Mouse (Mus musculus): ENCODE data around the gene Il17rb. TPM values are rescaled to one million over a fixed set of nuclear protein-coding genes. Genes with fewer than 3 reads are reported as not detected.

Il17rb gene
- total RNA-seq (2021) (1 to 10 TPM; 1.8 to 3.2 TPM), polyA plus RNA-seq (2012; rRNA removed) (1.1 TPM in 2 replicates)
- long read RNA-seq, partial matches to known transcripts: 0 of 3 reads
- long read RNA-seq, other reads (novel, unspliced or antisense): 0 of 3 reads

DNA sequence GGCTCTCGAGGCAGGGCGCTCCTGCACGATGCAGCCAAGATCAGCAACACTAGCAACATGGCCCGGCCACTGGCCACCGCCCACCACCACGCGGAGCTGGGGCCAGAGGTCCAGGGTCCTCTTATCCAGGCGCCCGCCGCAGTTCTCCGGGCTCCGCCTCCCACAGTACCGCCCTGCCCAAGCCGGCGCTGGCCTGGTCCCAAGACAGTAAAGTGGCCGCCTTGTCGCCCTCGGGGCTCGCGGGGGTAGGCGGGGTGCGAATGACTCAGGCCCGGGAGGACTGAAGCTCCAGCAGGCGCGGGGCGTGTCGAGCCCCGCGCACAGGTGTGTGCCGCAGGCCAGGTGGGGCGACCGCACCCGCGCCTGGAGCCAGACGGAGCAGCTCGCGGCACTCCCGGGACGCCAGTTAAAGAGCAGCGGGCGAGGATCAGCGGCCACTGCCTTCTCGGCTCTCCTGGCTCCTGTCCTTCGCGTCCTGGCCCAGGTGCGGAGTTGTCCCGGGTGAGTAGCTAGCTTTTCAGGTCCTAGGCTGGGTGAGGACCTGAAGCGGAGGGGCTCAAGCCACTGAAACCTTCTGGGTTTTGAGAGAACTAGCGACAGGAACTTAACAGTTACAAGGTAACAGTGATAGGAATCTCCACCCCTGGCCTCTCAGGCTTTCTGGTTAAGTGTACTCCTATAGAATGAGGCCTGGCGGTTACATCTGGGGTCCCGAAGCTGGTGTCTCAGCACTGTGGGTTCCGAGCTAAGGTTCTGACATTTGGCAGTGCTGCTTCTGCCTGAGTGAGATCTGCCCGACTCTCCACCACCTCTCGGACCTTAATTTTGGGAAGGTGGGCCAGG, at the start of gene Il17rb, which contains the start of gene Chdh:
Il17rb (minus strand) TSS at position 164 of the 843 bp plus-strand sequence.
Chdh (plus strand) TSS at position 291 of the 843 bp plus-strand sequence.
- DNase-seq: peak; percentile 85

DNA sequence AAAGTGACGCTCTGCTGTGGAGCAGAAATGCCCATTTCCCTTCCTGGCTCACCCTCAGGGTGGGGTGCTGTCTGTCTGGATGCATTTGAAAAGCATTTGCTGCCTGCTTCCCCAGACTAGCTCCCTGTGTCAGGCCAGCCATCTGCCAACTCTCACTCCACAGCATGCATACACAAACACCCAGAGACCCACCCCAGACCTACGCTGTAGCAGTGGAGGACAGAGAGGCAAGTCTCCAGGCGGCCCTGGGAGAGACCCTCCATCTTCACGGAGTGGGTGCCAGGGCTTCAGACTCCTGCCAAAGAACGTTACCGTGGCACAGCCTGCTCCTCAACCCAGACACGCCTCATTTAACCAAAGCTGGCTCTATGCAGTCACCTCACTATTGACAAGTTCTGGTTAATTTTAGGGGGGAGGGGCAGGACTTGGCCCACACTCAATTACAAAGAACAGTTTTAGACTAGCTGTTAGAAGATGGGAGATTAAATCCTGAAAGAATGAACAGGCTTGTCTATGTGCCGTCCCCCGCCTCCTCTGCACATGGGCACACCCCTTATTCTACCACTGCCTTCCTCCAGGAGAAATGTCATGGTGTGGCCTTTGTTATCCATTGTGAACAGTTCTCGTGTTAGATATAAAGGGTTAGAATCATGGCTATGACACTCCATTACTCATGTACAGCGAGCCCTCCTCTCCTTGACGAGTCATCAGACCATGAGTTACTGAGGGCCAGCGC, 47.5 kb upstream of the Il17rb start:
- DNase-seq: peak; percentile 12

DNA sequence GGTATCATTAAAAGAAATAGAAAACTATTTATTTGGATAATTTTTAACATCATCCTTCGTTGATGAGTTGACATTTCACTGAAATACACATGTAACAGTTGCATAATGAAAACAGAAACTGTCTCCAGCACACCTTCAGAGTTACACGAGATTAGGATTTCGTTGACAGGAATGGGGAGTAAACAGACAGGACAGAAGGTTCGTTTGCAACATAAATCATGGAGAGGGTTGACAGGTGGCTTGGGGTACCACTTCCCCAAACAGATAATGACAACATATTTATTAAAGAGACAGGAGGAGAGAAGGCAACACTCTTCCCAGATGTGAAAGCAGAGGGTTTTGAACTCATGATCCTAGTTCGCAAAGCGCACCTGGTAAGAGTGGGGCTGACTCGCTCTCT, 46.2 kb upstream of the Il17rb start:
- no peak for DNase-seq

DNA sequence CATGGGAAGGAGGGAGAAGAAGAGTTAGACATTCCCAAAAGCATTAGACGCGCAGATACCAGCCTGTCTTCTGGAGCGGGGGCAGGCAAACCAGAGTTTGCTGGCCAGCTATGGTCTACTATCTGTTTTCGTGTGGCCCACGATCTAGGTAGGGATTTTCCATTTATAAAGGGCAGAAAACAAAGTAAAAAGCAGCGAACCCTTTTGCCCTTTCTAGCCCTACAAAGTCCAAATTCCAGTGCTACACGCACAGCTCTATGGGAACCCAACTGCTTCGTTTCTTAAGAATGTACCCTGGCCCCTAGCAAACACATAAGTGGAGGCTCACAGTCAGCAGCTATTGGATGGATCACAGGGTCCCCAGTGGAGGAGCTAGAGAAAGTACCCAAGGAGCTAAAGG, 41.6 kb upstream of the Il17rb start:
- DNase-seq: no peak

DNA sequence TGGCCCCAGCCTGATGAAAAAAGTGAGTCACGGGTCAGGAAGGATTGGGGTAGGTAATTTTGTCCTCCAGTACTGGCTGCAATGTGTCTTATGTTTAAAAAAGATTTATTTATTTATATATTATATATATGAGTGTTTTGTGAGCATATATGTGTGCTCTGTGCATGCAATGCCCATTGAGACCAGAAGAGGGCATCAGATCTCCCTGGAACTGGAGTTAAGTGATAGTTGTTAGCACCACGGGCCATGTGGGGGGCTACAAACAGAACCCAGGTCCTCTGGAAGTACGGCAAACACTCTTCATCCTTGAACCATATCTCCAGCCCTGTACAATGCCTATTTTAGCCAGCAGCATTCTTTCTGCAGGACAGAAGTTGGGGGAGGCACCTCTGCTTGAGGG, 39.4 kb upstream of the Il17rb start:
- no peak for DNase-seq

DNA sequence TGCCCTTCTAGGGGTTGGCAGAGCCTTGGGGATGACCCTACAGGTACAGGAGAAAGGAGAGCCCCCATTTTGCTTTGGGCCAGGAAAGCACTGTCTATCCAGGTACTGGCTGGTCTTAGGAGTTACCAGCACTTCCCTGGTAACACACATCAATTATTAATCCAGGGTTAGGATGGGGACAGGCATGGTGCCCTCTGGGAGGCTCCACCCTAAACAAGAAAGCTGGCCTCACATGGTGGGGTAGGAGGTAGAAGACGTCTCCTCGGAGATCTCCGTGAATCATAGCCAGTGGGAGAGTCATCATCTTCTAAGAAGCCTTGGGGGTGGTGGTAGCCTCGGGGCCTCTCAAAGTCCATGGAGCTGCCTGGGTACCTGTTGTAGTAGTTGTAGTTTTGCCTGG, 38.3 kb upstream of the Il17rb start:
- no peak for DNase-seq

DNA sequence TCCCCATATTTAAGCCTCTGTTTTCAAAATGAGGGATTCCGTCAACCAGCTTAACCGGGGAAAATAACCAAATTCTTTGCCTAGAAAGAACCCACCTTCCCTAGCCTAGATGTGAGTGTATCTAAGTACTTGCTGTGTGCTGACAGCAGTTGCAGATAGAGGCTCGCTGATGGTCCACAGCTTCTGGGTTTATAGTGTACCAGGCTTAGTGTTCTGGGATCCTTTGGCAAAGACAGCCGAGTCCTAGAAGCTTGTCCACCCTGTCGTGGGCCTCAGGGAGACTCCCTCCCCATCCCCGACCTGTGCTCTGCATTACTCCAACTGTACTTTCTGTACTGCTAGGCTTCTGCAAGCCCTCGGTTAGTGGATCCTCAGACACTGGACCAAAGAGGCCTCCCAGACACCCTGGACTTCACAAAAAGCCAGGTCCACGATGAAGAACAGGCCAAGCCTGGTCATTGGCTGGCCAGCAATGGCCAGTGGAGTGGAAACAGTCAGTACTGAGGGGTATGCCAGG, 37.1 kb upstream of the Il17rb start:
- DNase-seq: no peak

DNA sequence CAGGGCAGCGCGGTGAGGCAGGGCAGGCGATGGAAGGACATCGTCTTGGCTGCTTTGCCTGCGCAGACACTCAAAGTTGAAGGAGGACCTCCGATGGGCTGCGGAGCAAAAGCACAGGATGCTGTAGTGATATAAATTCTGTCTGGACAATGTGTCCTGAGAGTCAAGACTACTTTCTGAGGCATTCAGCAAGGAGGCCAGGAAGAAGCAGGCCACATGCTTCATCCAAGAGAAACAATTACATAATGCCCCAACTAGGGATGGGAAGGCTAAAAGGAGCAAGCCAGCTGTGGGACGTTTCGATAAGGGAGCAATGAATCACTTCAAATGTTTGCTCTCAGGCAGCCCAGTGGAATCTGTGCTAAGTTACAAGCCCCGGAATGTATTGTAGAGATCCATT, 36.5 kb upstream of the Il17rb start:
- peak; percentile 15 for DNase-seq

DNA sequence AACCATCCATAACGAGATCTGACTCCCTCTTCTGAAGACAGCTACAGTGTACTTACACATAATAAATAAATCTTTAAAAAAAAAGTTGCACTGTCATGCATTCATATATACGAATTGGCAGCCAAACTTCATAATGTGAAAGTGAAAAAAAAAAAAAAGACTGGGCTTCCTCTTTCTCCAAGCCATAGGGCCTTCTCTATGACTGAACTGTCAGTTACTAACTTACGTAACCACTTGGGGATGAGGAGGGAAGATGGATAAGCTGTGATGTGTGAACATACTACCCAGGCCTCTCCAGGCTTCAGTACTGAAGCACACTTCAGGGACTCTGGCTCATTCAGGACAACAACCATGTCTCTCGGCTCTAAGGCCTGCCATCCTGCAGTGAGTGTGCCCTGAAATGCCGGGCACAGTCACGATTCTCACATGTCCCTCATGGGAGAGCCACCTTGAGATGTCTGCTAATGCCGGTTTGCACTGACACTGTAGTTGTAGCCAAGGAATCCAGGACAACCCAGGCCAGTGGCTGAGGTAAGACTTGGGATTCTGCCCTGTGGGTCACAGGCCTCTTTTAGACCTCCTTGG, 34.8 kb upstream of the Il17rb start:
- no peak for DNase-seq

DNA sequence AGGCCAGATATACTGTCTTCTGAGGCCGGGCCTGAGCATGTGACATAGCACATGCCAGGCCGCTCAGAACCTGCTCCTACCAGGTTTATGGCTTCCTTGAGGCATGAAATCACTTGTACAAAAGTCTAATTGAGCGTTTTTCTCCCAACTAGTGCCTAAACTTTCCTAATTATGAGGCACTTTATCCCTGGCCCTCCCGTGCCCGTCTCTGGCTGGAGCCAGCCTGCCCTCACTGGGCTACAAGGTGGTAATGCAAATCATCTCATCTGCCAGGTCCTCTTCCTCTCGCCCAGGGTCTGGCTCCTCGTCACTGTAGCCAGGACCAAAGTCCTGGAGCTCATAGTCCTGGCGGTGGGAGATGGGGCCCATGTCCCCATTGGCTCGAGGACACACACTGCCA, 33.1 kb upstream of the Il17rb start:
- no peak for DNase-seq

DNA sequence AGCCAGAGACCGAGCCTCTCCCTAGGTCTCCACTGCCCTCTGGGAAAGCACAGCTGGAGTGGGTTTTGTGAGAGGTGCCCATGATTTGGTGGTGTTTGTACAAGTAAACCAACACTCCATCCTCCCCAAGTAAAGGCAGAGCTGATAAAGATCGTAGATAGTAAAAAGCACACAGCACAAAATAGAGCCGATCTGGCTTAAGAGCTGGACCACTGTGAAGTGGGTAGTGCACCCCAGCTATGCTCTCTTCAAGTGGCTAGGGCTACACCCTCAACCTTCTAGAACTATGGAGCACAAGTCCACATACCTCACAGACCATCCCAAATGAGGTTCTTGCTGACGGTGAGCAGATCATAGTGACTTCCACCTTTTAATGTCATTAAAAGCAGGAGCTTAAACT, 30.7 kb upstream of the Il17rb start:
- DNase-seq: no peak

DNA sequence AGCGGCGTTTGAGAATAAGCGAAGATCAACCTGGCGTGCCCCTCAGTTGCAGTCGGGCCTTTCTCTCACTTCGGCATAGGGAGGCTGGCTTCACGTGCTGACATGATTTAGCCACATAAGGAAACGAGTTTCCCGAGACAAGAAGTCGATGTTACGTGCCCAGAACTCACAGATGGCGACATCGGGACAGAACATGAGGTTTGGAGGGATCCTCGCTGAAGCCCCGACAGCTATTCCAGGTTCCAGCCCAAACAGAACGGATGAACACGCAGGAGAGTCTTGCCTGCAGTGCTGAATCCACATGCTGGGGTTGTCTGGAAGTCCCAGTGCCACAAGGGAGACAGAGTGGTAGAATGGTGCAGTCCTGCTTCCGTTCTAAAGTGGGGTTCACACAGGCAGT, 29.7 kb upstream of the Il17rb start:
- no peak for DNase-seq

DNA sequence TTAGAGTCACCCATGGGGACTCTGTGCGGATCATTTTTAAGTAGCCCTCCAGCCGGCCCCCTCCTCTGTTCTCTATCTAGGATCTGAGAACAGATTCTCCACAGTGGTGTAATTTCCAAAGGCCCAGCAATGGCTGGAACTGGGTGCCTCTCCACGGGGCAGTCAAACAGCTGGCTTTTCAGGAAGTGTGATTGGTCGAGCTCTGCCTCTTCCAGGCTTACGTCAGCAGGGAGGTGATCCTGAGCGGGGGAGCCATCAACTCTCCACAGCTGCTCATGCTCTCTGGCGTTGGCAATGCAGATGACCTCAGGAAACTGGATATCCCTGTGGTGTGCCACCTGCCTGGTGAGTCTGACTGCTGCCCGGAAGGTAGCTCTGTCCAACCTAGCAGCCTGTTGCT, 24.7 kb upstream of the Il17rb start:
- DNase-seq: no peak

DNA sequence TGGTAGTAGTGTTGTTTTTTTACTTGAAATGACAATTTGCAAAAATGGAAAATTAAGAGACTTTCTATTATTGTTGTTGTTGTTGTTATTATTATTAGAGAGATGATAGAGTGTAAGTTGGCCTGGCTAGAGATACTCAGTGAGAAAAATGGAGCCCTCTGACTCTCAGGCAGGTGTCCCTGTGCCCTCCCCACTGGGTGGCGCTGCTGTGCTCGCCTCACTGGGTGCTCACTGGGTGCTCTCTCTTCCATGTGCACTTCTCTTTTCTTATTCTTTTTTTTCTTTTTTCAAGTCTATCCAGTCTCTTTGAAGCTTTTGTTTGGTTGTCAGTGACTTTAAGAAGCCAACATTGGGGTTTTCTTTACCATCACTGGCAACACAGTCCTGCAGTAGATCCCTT, 18.7 kb upstream of the Il17rb start:
- no peak for DNase-seq

DNA sequence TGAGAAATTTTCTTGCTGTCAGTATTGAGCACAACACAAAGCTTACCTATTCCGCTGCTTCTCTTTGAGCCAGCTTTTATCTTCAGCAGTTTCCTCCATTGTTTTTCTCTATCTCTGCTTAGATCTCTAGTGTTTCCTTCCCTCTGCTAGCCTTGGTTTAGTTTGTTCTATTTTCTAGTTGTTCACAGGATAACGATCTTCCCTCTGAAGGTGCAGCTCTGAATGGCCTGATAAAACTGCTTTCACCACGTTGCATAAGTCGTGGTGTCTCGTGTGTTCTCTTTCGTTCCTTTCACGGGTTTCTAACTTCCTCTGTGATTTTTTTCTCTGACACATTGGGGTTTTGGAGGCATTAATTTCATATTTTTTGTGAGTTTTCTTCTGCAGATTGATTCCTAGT, 15.7 kb upstream of the Il17rb start:
- no peak for DNase-seq

DNA sequence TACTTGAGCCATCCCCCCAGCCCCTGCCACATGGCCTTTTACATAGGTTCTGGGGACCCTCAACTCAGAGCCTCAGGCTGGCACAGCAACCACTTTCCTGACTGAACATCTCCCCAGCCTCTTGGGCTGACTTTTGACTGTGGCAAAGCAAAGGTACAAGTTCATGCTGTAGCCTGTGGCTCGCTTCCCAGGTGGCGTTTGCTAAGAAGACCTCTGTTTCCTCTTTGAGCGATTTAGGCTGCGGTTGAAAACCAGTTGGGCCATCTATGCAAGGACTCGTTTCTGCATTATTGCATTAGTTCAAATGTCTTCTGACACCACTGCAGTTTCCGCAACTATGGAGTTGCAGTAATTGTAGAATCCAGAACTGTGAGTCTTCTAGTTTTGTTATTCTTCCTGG, 13.8 kb upstream of the Il17rb start:
- no peak for DNase-seq

DNA sequence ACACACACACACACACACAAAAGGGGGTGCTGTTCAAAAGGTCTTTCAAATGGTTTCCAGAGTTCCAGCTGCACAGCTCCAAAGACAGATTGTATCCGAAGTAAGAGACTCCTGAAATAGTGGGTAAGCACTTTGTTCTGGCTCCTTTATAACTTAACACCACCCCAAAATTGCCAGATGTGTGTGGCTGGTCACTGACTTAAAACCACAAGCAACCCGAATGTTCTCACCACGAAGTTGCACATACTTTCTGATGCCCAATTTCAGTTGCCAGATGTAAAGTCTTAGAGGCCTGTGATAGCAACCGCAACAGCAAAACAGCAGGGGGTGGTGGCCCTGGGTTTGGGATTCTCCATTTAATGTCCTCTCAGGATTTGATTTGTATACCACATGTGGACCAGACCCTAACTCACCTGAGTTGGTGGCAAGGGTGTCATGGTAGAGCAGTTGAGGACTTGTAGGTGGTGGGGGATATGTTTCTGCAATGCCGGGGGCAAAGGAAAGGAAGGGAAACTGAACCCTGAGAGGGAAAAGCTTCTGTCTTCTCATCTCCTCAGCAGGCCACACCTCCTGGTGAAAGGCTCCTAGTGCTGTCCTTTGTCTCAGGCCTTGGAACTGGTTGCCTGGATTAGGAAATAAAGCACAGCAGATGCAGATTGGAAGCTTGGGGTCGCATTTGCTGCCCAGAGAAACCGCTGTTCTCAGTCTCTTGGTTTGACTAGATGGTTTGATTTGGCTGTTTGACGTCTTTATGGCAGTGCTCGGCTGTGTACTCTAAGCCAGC, 11.3 kb upstream of the Il17rb start:
- DNase-seq: no peak

DNA sequence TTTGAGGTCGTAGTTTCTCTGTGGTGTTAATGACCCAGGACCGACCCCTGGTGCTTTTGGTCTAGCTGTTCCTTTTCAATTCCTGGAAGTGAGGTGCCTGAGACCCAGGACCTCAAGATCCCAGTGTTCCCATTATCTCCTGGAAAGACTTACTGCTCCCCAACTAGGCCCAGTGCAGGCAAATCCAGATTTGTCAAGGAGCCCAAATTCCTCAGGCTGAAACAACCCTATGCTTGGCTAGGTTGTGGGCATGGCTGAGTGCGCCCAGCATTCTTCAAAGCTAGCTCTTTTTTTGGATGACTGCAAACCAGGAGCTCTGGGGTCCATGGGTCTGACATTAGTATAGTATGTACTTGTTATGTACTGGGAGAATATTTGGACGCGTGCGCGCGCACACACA, 10.7 kb upstream of the Il17rb start:
- no peak for DNase-seq

DNA sequence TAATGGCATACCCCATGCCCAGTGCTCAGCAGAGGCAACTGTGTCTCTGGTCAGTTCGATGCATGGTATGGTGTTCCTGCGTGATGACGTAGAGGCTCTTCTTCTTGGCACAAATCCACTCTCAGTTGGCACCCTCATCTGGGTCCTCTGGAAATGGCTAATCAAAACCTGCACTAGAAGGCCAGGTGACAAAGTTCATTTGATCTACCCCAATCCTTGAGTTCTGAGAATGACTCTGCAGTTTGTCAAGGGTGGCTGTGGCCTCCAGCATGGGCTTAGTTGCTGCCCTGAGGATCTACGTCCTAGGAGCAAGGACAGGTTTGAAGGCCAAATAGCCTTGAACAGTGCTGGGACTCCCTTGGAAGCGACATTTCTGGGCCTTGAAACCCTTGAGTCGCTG, 10.2 kb upstream of the Il17rb start:
- DNase-seq: no peak

DNA sequence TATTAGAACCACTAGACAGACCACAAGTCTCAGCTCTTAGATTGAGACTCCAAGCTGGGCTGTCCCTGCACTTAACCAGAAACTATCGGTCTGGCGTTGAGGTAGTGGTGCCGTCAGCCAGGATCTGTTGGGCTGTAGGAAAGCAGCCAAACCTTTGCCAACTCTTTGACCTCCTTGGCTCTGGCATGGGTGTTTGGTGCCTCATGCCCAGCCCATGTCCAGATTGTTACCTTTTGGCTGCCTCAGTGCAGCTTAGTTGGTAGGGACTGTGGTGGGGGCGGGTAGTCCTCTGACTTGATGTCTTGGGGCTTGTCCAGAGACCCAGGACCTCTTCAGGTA, 9.7 kb upstream of the Il17rb start:
- DNase-seq: peak; percentile 35

DNA sequence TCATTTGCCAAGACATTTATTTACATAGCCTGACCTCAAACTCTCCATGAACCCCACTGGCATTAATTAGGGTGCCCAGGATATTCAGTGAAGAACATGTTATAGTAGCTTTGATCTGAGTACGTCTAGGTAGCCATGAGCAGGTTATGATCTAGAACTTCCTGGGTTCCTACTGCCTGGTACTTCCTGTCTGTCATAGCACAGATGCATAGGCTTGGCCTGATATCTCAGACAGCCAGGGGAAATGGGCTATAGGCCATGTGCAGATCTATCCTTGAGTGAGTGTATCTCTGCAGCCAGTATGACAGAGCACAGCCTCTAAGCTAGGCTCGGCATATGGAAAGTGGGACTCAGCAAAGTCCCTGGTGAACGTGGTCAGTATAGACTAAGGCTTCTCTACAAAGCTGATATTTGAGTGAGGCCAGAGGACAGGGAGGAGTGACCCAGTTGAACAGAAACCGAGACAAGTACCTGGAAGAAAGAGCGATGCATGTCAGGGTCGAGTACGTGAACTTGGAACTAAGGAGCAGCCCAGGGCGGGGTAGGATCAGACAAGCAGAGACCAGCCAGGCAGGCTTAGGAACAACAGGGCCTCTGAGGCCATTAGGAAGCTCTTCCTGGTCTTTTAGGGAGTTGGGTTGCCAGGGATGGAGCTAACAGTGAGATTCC, 9.2 kb upstream of the Il17rb start:
- DNase-seq: no peak

All from adrenal gland, adult 2 months (tissue).